Mouse (Mus musculus) kidney, adult 2 months (tissue): Measurements from ENCODE around the gene Gxylt2. TPM values are rescaled to one million over a fixed set of nuclear protein-coding genes. Genes with fewer than 3 reads are reported as not detected.

ENCODE experiments used
- DNase-seq: peaks from one replicate; pipeline ENCODE4 v3.0.0; 2021
- H3K27ac ChIP-seq: fragments of 200-500 bp; 2 replicates; pipeline ENCODE4 v1.5.1; 2012; ENCODE audit warnings: low read depth, low read length, control low read depth, inconsistent platforms; ENCODE audit not compliant: insufficient read depth
- H3K27me3 ChIP-seq: fragments of 200-500 bp; replicated peaks from 2 replicates; pipeline ENCODE4 v1.6.1; 2012; ENCODE audit warnings: mild to moderate bottlenecking, moderate library complexity, low read length, inconsistent platforms; ENCODE audit not compliant: control insufficient read depth, insufficient read depth
- H3K36me3 ChIP-seq: fragments of 200-500 bp; 2 replicates; pipeline ENCODE4 v1.6.1; 2012; ENCODE audit warnings: mild to moderate bottlenecking, moderate library complexity, low read length, inconsistent platforms; ENCODE audit not compliant: control insufficient read depth, insufficient read depth
- H3K4me1 ChIP-seq: fragments of 200-500 bp; 2 replicates; pipeline ENCODE4 v1.6.1; 2011; ENCODE audit warnings: low read length; ENCODE audit not compliant: control insufficient read depth, insufficient read depth
- H3K4me3 ChIP-seq: fragments of 200-500 bp; 2 replicates; pipeline ENCODE4 v1.5.1; 2011; ENCODE audit warnings: mild to moderate bottlenecking, low read depth, low read length, control low read depth; ENCODE audit not compliant: insufficient read depth
- CTCF ChIP-seq: fragments of 200-500 bp; conservative IDR thresholded peaks from 2 replicates; pipeline ENCODE4 v1.5.1; 2011; ENCODE audit warnings: low read depth, mild to moderate bottlenecking, control low read depth, low read length, moderate library complexity, mixed read lengths; ENCODE audit not compliant: insufficient read depth, insufficient read length
- POLR2A ChIP-seq: fragments of 200-500 bp; IDR thresholded peaks from one replicate; pipeline ENCODE4 v1.6.1; 2011; ENCODE audit warnings: low read depth, low read length, control low read depth
- WGBS: fragments of 180-500 bp; shearing (Covaris S2); methylation state at CpG from one replicate; pipeline ENCODE4 v1.1.7; 2018; 5-methylcytosine and 5-hydroxymethylcytosine counted together
- polyA plus RNA-seq: library from polyadenylated mRNA; depleted of rRNA; stranded (reverse); fragments of >200 nt; gene quantifications from 2 replicates; pipeline ENCODE4 v1.2.3, GENCODE M21; 2012; rRNA removed

Gxylt2 gene
- 0.66 and 0.86 TPM in 2 replicates for polyA plus RNA-seq

- under 1% methylated on average over 74 of the region's 77 CpGs for WGBS
- Histone ChIP-seq H3K36me3 (no peaks in the 10 kb centered on the region), H3K27me3 (no peaks in the 10 kb centered on the region), H3K27ac (no peak within 1 kb of the TSS), H3K4me3 (peak within 1 kb of the TSS; percentile 31), H3K4me1 (no peaks in the 10 kb centered on the region)
- TF ChIP-seq CTCF (no peak), POLR2A (no peak)
- DNase-seq: peak; percentile 15
These were observed at the start of gene Gxylt2 for GRCm38 (mm10) chr6:100704574-100705365. TSS of gene Gxylt2 (plus strand) at chr6:100704734.

DNA sequence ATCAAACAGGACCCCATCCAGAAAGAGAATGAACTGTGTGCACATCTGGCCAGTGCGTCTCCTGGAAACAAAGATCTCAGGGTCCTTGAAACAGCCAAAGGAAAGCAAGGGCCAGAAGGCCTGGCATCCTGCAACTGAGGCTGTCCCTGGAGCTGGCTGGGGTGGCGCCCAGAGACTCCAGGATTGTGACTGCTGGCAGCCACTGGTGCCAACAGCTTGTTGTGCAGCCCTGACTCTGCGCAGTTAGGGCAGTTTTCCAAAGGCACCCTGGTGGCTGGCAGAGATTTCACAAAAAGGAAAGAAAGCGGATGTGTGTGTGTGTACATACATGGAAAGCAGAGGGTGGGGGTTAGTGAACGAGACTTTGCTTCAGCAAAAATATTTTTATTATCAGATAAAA, 44.1 kb upstream of the Gxylt2 start:
- H3K27ac ChIP-seq: no peak overlapping the region
- DNase-seq: peak; percentile 7
- no peak for TF ChIP-seq POLR2A
- TF ChIP-seq CTCF: no peak; the same call in 1 of the 2 replicates
- H3K36me3 ChIP-seq: no peaks in the 10 kb centered on the region; the same call in 1 of the 2 replicates
- H3K4me3 ChIP-seq: no peak overlapping the region
- H3K27me3 ChIP-seq: no peaks in the 10 kb centered on the region
- WGBS: 82% methylated on average over 5 of the region's 5 CpGs
- H3K4me1 ChIP-seq: no peaks in the 10 kb centered on the region

- Histone ChIP-seq H3K4me1 (no peaks in the 10 kb centered on the region), H3K4me3 (no peak overlapping the region), H3K36me3 (no peaks in the 10 kb centered on the region; the same call in 1 of the 2 replicates), H3K27me3 (no peaks in the 10 kb centered on the region), H3K27ac (no peak overlapping the region)
- 81% methylated on average over 6 of the region's 6 CpGs for WGBS
- no peak for DNase-seq
- no peak for TF ChIP-seq POLR2A
- TF ChIP-seq CTCF: no peak
These were observed 42.3 kb upstream of the Gxylt2 start for GRCm38 (mm10) chr6:100662224-100662623.

GRCm38 (mm10) chr6:100667644-100668043, 36.9 kb upstream of the Gxylt2 start:
- DNase-seq: no peak
- WGBS: 86% methylated on average over 8 of the region's 8 CpGs
- no peak overlapping the region for H3K27ac ChIP-seq
- H3K4me3 ChIP-seq: no peak overlapping the region
- no peaks in the 10 kb centered on the region for H3K27me3 ChIP-seq
- no peaks in the 10 kb centered on the region for H3K4me1 ChIP-seq
- H3K36me3 ChIP-seq: no peaks in the 10 kb centered on the region; the same call in 1 of the 2 replicates
- no peak for TF ChIP-seq POLR2A
- TF ChIP-seq CTCF: no peak

DNA sequence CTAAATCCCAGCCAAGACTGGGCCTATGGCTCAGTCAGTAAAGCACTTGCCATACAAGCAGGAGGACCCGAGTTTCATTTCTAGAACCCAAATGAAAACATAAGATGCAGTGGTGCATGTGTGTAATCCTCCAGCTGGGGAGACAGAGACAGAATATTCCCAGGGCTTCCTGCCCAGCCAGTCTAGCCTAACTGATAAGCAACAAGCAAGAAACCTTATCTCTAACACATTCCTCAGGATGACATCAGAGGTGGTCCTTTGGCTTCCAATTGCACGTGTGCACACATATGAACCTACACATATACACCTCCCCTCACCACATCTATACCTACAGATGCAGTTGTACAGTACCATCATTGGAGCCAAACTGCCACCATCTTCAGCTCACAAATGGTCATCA, 35.7 kb upstream of the Gxylt2 start:
- no peaks in the 10 kb centered on the region; the same call in 1 of the 2 replicates for H3K36me3 ChIP-seq
- no peaks in the 10 kb centered on the region for H3K4me1 ChIP-seq
- TF ChIP-seq POLR2A: no peak
- no peak for TF ChIP-seq CTCF
- no peak overlapping the region for H3K4me3 ChIP-seq
- no peak for DNase-seq
- H3K27ac ChIP-seq: no peak overlapping the region
- H3K27me3 ChIP-seq: no peaks in the 10 kb centered on the region
- 73% methylated on average over 2 of the region's 2 CpGs for WGBS

DNA sequence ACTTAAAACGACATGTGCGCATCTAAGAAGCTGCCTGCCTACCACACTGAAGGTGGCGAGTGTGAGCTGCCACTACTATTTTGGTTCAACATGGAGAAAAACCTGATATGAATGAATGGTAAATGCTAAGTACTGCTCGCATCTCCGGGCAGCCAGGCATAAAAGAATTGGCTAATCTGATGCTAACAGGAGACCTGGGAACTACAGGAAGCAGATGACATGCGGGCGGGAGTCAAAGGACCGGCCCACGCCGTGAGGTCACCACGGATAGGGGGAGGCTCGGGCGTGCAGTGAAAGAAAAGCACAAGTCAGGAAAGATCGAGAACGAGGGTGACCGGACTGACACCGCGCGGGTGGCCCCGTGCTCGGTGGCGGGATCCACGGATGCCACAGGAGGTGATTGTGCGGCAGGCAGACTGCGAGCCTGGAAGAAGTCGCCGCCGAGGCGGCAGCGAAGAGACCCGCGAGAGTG, 34.1 kb upstream of the Gxylt2 start:
- peak overlapping the region; percentile 73 for H3K4me3 ChIP-seq
- no peak overlapping the region for H3K27ac ChIP-seq
- H3K36me3 ChIP-seq: no peaks in the 10 kb centered on the region
- no peak for TF ChIP-seq CTCF
- TF ChIP-seq POLR2A: no peak
- whole genome bisulfite sequencing: under 1% methylated on average over 32 of the region's 32 CpGs
- no peaks in the 10 kb centered on the region for H3K4me1 ChIP-seq
- peak; percentile 65 for DNase-seq
- H3K27me3 ChIP-seq: no peaks in the 10 kb centered on the region

DNA sequence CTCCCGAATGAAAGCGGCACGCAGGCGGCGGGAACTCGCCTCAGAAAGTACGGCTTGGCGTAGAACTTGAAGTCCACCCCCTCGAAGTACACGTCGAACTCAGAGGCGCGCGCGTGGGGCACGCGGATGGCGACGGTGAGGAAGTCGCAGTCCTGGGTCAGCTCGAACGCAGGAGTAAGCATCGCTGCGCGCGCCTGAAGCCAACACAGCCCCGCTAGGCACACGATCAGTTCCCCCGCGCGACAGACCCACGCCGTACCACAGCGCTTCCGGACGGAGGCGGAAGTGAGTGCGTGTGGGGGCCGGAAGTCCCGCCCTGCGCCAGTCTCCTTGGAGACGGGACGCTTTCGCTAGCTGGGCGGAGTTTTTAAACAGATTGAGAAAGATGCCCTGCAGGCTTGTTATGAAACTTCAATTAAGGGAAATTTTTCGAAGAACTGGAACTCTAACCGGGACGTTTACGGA, 33.6 kb upstream of the Gxylt2 start, which contains the start of gene Shq1:
Shq1 (minus strand) TSS at position 278 of the 465 bp plus-strand sequence.
- under 1% methylated on average over 49 of the region's 49 CpGs for WGBS
- peak within 1 kb of the TSS; percentile 73 for H3K4me3 ChIP-seq
- H3K36me3 ChIP-seq: no peaks in the 10 kb centered on the region
- peak; percentile 92 for DNase-seq
- no peaks in the 10 kb centered on the region for H3K27me3 ChIP-seq
- H3K4me1 ChIP-seq: no peaks in the 10 kb centered on the region
- H3K27ac ChIP-seq: no peak within 1 kb of the TSS
- TF ChIP-seq CTCF (no peak), POLR2A (no peak)
